Mouse (Mus musculus) embryonic facial prominence, embryonic 15.5 days (tissue): Measurements from ENCODE around the gene Ugt1a7c. TPM values are rescaled to one million over a fixed set of nuclear protein-coding genes. Genes with fewer than 3 reads are reported as not detected.
"Not testable (repeated sequence)": the region's sequence is repeated elsewhere in the genome, so short reads cannot be mapped to it uniquely, and the experiment has no call there.

Experiments
- ATAC-seq: fragments of 200-750 bp; cut with Nextera tagmentation; 2 replicates; pipeline ENCODE4 v1.8.0; 2017; ENCODE audit warnings: low read depth, moderate TSS enrichment; ENCODE audit not compliant: insufficient number of reproducible peaks, low FRiP score, low TSS enrichment
- H3K27ac ChIP-seq: fragments of 300-500 bp; sonication (generic); replicated peaks from 2 replicates; pipeline ENCODE4 v1.5.1; 2015; ENCODE audit warnings: mild to moderate bottlenecking, inconsistent platforms
- H3K27me3 ChIP-seq: fragments of 300-500 bp; sonication (generic); 2 replicates; pipeline ENCODE4 v1.6.1; 2015; ENCODE audit warnings: inconsistent platforms
- H3K36me3 ChIP-seq: fragments of 300-500 bp; sonication (generic); 2 replicates; pipeline ENCODE4 v1.6.1; 2015; ENCODE audit warnings: mild to moderate bottlenecking, inconsistent platforms
- H3K4me1 ChIP-seq: fragments of 300-500 bp; sonication (generic); 2 replicates; pipeline ENCODE4 v1.6.1; 2015; ENCODE audit warnings: inconsistent platforms
- H3K4me2 ChIP-seq: fragments of 300-500 bp; sonication (generic); replicated peaks from 2 replicates; pipeline ENCODE4 v1.6.1; 2015; ENCODE audit warnings: mild to moderate bottlenecking, inconsistent platforms
- H3K4me3 ChIP-seq: fragments of 300-500 bp; sonication (generic); replicated peaks from 2 replicates; pipeline ENCODE4 v1.5.1; 2015; ENCODE audit warnings: mild to moderate bottlenecking, inconsistent platforms
- H3K9ac ChIP-seq: fragments of 300-500 bp; sonication (generic); 2 replicates; pipeline ENCODE4 v1.6.1; 2015; ENCODE audit warnings: inconsistent platforms
- H3K9me3 ChIP-seq: fragments of 300-500 bp; sonication (generic); replicated peaks from 2 replicates; pipeline ENCODE4 v1.6.1; 2016; ENCODE audit warnings: inconsistent platforms
- WGBS: fragments of 180-500 bp; shearing (Covaris S2); methylation state at CpG from one replicate; pipeline ENCODE4 v1.1.7; 2015; 5-methylcytosine and 5-hydroxymethylcytosine counted together
- polyA plus RNA-seq: library from polyadenylated mRNA; unstranded; fragments of >200 nt; fragmentation: Nextera tagmentation; extraction: Ambion mirVana; gene quantifications from 2 replicates; pipeline ENCODE4 v1.2.1, GENCODE M21; 2015

The Ugt1a7c gene
- 3.0 and 4.9 TPM in 2 replicates for polyA plus RNA-seq

GRCm38 (mm10) chr1:88094941-88095492 lies at the start of gene Ugt1a7c:
Gene Ugt1a7c (plus strand): TSS chr1:88095062.
- Histone ChIP-seq H3K36me3 (no peaks in the 10 kb centered on the region), H3K9ac (no peak within 1 kb of the TSS), H3K9me3 (no peaks in the 10 kb centered on the region), H3K4me2 (0 out of 2 replicates have a peak within 1 kb of the TSS, but pooled peaks have one; percentile 10), H3K27ac (peak within 1 kb of the TSS; percentile 61), H3K27me3 (no peaks in the 10 kb centered on the region), H3K4me1 (peaks cover 7% of the 10 kb centered on the region), H3K4me3 (no peak within 1 kb of the TSS)
- WGBS = 23% methylated on average over 10 of the region's 10 CpGs
- ATAC-seq = no peak

- not testable (repeated sequence) for ATAC-seq
Observed at GRCm38 (mm10) chr1:88047408-88047807, 47.5 kb upstream of the Ugt1a7c start.

GRCm38 (mm10) chr1:88055088-88055487 lies 39.8 kb upstream of the Ugt1a7c start, which contains the start of gene Ugt1a10:
Gene Ugt1a10 (plus strand): TSS chr1:88055388.
- Histone ChIP-seq H3K4me2 (no peak within 1 kb of the TSS), H3K27ac (no peak within 1 kb of the TSS), H3K36me3 (no peaks in the 10 kb centered on the region), H3K9ac (no peak within 1 kb of the TSS), H3K27me3 (no peaks in the 10 kb centered on the region), H3K4me3 (no peak within 1 kb of the TSS), H3K4me1 (no peaks in the 10 kb centered on the region), H3K9me3 (no peaks in the 10 kb centered on the region)
- no peak for ATAC-seq
- WGBS = 69% methylated on average over 1 of the region's 1 CpGs

More at GRCm38 (mm10) chr1:88047408-88047807, 47.5 kb upstream of the Ugt1a7c start:
- not testable (repeated sequence) for H3K9ac ChIP-seq, H3K9me3 ChIP-seq, H3K27me3 ChIP-seq, H3K36me3 ChIP-seq, H3K27ac ChIP-seq, H3K4me2 ChIP-seq, H3K4me3 ChIP-seq, H3K4me1 ChIP-seq
- WGBS = 77% methylated on average over 2 of the region's 2 CpGs

- H3K9me3 ChIP-seq, H3K27me3 ChIP-seq, H3K27ac ChIP-seq, H3K4me2 ChIP-seq, H3K9ac ChIP-seq, ATAC-seq, H3K4me1 ChIP-seq, H3K4me3 ChIP-seq, H3K36me3 ChIP-seq: not testable (repeated sequence)
- WGBS = 65% methylated on average over 1 of the region's 2 CpGs
Observed at GRCm38 (mm10) chr1:88066472-88067102, 28.3 kb upstream of the Ugt1a7c start.

- ATAC-seq = no peak
- Histone ChIP-seq H3K27ac (no peak within 1 kb of the TSS), H3K4me2 (no peak within 1 kb of the TSS), H3K36me3 (no peaks in the 10 kb centered on the region), H3K4me3 (no peak within 1 kb of the TSS), H3K9me3 (no peaks in the 10 kb centered on the region), H3K4me1 (no peaks in the 10 kb centered on the region), H3K27me3 (no peaks in the 10 kb centered on the region), H3K9ac (no peak within 1 kb of the TSS)
- 69% methylated on average over 2 of the region's 2 CpGs for WGBS
Observed at GRCm38 (mm10) chr1:88070495-88070894, 24.4 kb upstream of the Ugt1a7c start, which contains the start of gene Ugt1a9. Gene Ugt1a9 (plus strand): TSS chr1:88070800.

GRCm38 (mm10) chr1:88070902-88071301 lies 24.0 kb upstream of the Ugt1a7c start:
- no peak overlapping the region for H3K4me3 ChIP-seq
- no peaks in the 10 kb centered on the region for H3K36me3 ChIP-seq
- ATAC-seq = no peak
- H3K4me2 ChIP-seq = no peak overlapping the region
- no peaks in the 10 kb centered on the region for H3K27me3 ChIP-seq
- no peaks in the 10 kb centered on the region for H3K9me3 ChIP-seq
- H3K4me1 ChIP-seq = no peaks in the 10 kb centered on the region
- WGBS = 78% methylated on average over 4 of the region's 4 CpGs
- H3K9ac ChIP-seq = no peak overlapping the region
- H3K27ac ChIP-seq = no peak overlapping the region

GRCm38 (mm10) chr1:88074471-88074870 lies 20.4 kb upstream of the Ugt1a7c start:
- Histone ChIP-seq H3K9me3 (no peaks in the 10 kb centered on the region), H3K27me3 (no peaks in the 10 kb centered on the region), H3K4me1 (no peaks in the 10 kb centered on the region), H3K4me3 (no peak overlapping the region), H3K36me3 (no peaks in the 10 kb centered on the region), H3K4me2 (no peak overlapping the region), H3K27ac (no peak overlapping the region), H3K9ac (no peak overlapping the region)
- no peak for ATAC-seq
- whole genome bisulfite sequencing = 81% methylated on average over 2 of the region's 2 CpGs

GRCm38 (mm10) chr1:88077128-88077527 lies 17.7 kb upstream of the Ugt1a7c start:
- H3K4me2 ChIP-seq = no peak overlapping the region
- WGBS = 86% methylated on average over 1 of the region's 1 CpGs
- H3K36me3 ChIP-seq = no peaks in the 10 kb centered on the region
- H3K9ac ChIP-seq = no peak overlapping the region
- H3K9me3 ChIP-seq = no peaks in the 10 kb centered on the region
- no peaks in the 10 kb centered on the region for H3K27me3 ChIP-seq
- no peaks in the 10 kb centered on the region for H3K4me1 ChIP-seq
- ATAC-seq = no peak
- no peak overlapping the region for H3K27ac ChIP-seq
- no peak overlapping the region for H3K4me3 ChIP-seq

- Histone ChIP-seq H3K9me3 (no peaks in the 10 kb centered on the region), H3K4me3 (no peak overlapping the region), H3K4me2 (no peak overlapping the region), H3K4me1 (no peaks in the 10 kb centered on the region), H3K27ac (no peak overlapping the region), H3K9ac (no peak overlapping the region), H3K36me3 (no peaks in the 10 kb centered on the region), H3K27me3 (no peaks in the 10 kb centered on the region)
- ATAC-seq = no peak
- 84% methylated on average over 1 of the region's 1 CpGs for WGBS
Observed at GRCm38 (mm10) chr1:88081670-88082069, 13.2 kb upstream of the Ugt1a7c start.

GRCm38 (mm10) chr1:88086125-88086524 lies 8.7 kb upstream of the Ugt1a7c start:
- Histone ChIP-seq H3K9ac (no peak overlapping the region), H3K36me3 (no peaks in the 10 kb centered on the region), H3K4me3 (no peak overlapping the region), H3K27me3 (no peaks in the 10 kb centered on the region), H3K27ac (no peak overlapping the region), H3K4me1 (no peaks in the 10 kb centered on the region), H3K9me3 (no peaks in the 10 kb centered on the region), H3K4me2 (no peak overlapping the region)
- 73% methylated on average over 1 of the region's 1 CpGs for WGBS
- no peak for ATAC-seq

- Histone ChIP-seq H3K9ac (no peak within 1 kb of the TSS), H3K9me3 (no peaks in the 10 kb centered on the region), H3K36me3 (no peaks in the 10 kb centered on the region), H3K4me3 (no peak within 1 kb of the TSS), H3K4me2 (no peak within 1 kb of the TSS), H3K27me3 (no peaks in the 10 kb centered on the region), H3K4me1 (no peaks in the 10 kb centered on the region), H3K27ac (no peak within 1 kb of the TSS)
- 77% methylated on average over 3 of the region's 3 CpGs for WGBS
- ATAC-seq = no peak
Observed at GRCm38 (mm10) chr1:88087513-88087912, 7.3 kb upstream of the Ugt1a7c start, which contains the start of gene Ugt1a8. Gene Ugt1a8 (plus strand): TSS chr1:88087813.

GRCm38 (mm10) chr1:88092341-88092740 lies 2.5 kb upstream of the Ugt1a7c start:
- Histone ChIP-seq H3K36me3 (no peaks in the 10 kb centered on the region), H3K9me3 (no peaks in the 10 kb centered on the region), H3K9ac (no peak overlapping the region), H3K4me1 (peaks cover 7% of the 10 kb centered on the region), H3K27ac (no peak overlapping the region), H3K27me3 (no peaks in the 10 kb centered on the region), H3K4me2 (no peak overlapping the region), H3K4me3 (no peak overlapping the region)
- no peak for ATAC-seq
